Mouse (Mus musculus): ENCODE data around the gene Bicra.

Bicra gene

DNA sequence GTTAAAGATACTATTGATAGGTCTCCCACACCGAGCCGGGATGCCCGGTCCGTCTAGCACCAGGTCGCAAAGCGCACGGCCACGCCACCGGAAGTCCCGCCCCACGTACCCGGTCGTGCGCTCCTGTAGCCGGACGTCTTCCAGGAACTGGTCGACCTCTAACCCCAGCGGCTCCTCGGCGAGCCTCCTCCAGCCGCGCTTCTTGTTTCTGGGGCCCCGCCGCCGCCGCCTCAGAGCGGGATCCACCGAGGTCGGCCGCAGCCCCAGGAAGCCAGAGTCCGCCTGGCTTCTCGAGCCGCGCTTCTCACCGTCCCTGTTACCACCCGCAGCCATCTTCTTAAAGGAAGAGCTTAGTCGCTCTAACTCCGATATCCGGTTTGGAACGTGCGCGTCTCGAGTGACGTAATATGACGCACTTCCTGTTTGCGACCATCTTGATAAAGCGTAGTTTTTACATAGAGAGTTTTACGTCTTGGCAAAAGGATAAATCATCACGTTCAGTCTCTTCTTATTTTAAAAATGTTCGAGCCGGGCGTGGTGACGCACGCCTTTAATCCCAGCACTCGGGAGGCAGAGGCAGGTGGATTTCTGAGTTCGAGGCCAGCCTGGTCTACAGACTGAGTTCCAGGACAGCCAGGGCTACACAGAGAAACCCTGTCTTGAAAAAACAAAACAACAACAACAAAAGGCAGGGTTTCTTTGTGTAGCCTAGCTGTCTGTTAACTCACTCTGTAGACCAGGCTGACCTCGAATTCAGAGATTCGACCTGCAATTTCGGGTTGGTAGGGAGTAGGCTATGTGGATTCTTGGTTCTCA lies 101.8 kb downstream of the Bicra start, which contains the start of gene Nop53:
Gene Nop53, minus strand, starts transcription at position 354 of the 816 bp plus-strand sequence.
- peak; percentile 100 for DNase-seq (ENCODE audit: low read depth, low spot score)

GRCm38 (mm10) chr7:15945211-15945610 lies 102.5 kb downstream of the Bicra start:
- DNase-seq (ENCODE audit: low read depth, low spot score): no peak

DNA sequence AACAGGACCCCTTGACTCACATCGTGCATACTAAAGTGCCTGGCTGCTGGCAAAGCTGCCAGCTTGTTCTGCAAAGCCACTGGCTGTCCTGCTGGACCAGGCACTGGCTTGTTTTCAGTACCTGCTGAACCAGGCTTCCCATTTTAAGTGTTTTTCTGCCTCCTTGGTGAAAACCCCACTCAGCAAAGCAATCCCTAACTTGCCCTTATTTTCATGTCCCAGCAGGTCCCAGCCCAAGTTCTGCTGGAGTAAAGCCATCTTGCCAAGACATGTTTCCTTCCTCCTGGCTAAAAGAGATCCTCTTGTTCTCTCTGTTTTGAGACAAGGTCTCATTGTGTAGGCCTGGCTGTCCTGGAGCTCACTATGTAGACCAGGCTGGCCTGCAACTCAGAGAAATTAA lies 103.4 kb downstream of the Bicra start:
- DNase-seq (ENCODE audit: low read depth, low spot score): no peak

DNA sequence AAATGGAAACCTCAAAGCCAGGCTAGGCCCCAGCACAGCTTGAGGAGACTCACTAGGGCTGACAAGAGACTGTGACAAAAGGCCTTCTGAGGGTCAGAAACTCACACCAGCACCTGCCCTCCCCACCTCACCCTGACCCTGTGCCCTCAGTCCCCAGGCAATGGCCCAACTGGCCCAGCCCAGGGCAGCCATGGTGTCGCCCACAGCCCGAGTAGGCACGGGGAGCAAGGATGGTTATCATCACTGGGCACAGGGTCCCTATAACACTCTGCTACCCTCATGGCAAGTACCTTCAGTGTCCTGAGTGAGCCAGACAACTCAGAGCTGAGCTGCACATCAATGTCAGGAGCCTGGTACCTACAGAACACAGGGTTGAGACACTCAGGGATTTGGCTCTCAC lies 109.1 kb downstream of the Bicra start:
- DNase-seq (ENCODE audit: low read depth, low spot score): no peak

GRCm38 (mm10) chr7:15937491-15937890 lies 110.2 kb downstream of the Bicra start:
- no peak for DNase-seq (ENCODE audit: low read depth, low spot score)

GRCm38 (mm10) chr7:15933437-15934359 lies 114.0 kb downstream of the Bicra start:
- peak; percentile 72 for DNase-seq (ENCODE audit: low read depth, low spot score)

DNA sequence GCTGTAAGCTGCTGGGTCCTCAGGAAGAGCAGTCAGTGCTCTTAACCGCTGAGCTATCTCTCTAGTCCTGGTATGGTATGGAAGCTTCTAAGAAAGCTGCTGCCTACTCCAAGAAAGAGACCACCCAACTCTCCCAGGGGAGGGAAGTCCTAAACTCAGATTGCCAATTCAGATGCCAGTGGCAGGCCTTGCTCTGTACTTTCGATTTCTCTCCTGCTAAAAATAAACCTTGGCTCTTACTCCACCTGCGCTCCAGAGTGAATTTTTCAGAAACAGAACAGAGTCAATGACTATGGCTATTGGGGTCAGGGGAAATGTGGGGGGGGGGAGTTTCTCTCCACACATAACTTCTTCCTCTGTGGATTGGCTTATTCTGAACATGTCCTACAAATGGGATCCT lies 116.1 kb downstream of the Bicra start:
- DNase-seq (ENCODE audit: low read depth, low spot score): no peak

DNA sequence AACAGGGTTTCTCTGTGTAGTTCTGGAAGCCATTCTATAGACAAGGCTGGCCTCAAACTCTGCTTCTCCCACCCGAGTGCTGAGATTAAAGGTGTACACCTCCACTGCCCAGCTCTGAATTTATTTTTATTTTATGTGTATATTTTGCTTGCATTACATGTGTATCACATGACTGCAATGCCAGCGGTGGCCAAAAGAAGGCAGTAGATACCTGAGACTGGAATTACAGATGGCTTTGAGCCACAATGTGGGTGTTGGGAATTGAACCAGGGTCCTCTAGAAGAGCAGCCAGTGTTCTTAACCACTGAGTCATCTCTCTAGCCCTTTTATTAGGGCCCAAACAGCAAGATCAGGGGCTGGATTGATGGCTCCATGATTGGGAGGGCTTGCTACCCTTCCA lies 117.2 kb downstream of the Bicra start:
- DNase-seq (ENCODE audit: low read depth, low spot score): no peak

DNA sequence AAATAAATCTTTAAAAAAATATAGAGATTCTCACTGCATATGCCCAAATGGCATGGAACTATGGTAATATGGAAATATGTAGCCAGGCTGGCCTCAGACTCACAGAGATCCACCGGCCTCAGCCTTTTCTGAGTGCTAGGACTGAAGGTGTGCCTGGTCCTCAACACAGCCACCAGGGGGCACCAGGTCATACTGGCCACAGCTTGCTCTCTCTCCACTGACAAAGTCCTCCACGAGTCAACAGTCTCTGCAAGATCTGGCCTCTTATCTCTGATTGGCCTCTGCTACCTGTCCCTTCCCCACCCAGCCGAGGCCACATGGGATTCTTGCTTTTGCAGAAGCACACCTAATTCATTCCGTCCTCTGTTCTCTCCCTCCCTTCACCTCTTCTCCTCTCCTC lies 117.8 kb downstream of the Bicra start:
- peak; percentile 66 for DNase-seq (ENCODE audit: low read depth, low spot score)

DNA sequence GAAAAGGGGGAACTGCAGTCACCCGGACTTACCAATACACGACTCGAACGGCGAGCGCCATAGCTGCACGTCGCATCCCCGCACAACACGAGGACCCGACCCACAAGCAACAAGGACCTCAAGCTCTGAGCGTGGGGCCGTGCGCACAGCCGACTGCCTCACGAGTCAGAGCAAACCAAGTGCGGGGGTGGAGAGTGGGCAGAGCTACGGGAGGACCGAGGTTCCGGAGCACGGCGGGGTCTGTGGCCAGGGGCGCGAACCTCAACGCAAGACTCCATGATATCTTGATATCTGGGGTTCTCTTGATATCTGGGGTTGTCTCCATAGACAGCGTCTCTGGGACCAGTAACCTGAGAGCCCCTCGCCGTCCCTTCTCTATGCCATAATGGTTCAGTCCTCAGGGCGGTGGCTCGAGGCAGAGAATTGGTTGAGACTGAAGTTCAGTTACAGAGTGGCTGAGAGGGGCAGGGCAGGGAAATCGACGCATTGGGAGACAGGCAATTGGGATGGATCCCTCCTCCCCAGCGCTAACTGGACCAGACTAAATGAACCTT lies 125.4 kb downstream of the Bicra start, which contains the start of gene Selenow:
Gene Selenow, minus strand, starts transcription at position 183 of the 554 bp plus-strand sequence.
- peak; percentile 98 for DNase-seq (ENCODE audit: low read depth, low spot score)

DNA sequence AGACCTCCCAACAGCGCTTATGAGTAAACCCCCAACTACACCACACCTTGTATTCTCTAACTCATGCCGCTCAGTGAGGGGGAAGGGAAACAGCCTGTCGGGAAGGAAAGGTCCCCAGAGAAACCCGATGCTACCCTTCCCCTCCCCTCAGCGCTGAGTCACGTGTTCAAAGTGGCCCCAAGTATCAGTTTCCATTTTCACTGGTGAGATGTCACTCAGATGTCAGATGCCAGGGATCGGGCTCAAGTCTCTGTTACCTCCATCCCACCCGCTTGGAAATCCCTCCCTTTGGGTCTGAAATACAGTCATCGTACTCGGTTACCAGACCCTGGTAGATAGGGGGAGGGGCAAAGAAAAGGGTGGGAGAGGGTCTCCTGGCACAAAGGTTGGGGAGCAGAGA lies 125.9 kb downstream of the Bicra start:
- DNase-seq (ENCODE audit: low read depth, low spot score): peak; percentile 65
